Mouse (Mus musculus) megakaryocyte-erythroid progenitor cell, adult 5-6 weeks (primary cell): Measurements from ENCODE around the gene Actl11. TPM values are rescaled to one million over a fixed set of nuclear protein-coding genes. Genes with fewer than 3 reads are reported as not detected.

Source experiments
- ATAC-seq: replicated peaks from 2 replicates; pipeline ENCODE4 v1.8.0; 2016; ENCODE audit warnings: mild to moderate bottlenecking, inconsistent platforms; ENCODE audit not compliant: severe bottlenecking, poor library complexity, low FRiP score, low TSS enrichment
- total RNA-seq, 2 experiments: library from RNA; stranded (forward) in 1 of 2; stranded (reverse) in 1 of 2; fragments of 200-1000, 215-1000 nt in 1 of 2; fragments of >200 nt in 1 of 2; fragmentation: Nextera tagmentation in 1 of 2; gene quantifications; 2 replicates each; pipeline ENCODE4 v1.2.3; 2014 to 2017

Actl11 gene
- total RNA-seq, 2 experiments from 2014 or later, result not detected

DNA sequence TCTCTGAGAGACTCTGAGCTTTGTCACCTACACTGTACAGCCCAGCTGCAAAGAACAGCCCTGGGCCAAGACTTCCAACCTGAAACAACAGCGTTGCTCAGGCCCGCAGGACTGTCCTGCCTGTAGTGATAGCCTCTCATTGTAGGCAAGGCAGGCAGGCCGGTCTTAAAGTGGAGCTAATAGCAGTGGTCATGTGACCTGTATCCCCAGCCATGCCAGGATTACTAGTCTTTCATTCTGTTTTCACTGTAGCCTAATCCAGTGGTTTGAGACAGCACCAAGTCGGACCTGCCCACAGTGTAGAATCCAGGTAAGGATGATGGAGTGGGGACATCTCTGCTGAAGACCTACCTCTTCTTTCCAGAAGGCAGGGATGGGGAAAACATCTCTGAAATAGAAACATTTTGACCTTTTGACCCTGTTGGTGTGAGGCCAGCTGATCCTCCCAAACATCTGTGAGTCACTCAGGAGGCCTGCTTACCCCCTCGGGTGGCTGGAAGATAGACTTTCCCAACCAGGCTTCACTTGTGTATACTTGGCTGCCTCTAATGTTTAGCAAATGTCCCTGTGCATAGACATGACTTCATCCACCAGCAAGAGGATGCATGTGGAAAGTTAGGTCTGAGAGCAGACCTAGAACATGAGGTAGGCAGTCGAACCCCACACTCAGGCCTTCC is 27.5 kb downstream of the Actl11 start:
- no peak for ATAC-seq

DNA sequence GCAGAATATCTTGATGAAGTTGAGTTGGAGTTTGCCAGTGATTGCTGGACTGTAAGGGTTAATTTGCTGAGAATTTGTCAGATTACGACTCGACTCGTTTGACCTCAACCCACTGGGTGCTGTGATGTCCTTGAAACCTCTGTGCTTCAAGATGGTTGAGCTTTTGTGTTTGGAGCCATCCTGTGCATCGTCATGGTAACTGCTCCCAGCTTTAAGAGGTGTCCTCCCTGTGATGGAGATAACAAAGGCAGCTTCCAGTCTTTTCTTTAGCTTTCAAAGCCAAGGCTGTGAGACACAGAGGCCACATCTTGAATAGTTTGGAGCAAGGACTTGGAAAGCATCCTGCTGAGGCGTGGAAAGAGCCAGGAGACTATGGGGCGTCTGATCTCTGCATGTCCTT is 28.9 kb downstream of the Actl11 start:
- no peak for ATAC-seq

DNA sequence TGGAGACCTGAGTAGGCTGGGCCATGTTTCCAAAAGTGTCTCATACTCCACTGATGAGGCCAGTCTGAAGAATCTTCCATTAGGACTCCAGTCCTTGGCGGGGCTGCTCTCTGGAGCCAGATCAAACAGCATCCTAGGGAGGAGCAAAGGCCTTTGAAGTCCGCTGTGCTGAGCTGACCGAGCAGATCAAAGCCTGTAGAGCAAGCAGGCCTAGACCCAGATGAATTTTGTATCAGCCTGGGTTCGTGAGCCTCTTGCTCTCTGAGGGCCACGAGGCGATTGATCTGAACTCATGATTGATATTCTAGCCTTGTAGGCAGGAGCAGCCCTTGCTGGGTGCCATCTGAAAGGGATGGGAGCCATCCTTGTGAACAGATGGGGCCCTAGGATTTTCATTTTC is 31.6 kb downstream of the Actl11 start:
- ATAC-seq, result no peak

DNA sequence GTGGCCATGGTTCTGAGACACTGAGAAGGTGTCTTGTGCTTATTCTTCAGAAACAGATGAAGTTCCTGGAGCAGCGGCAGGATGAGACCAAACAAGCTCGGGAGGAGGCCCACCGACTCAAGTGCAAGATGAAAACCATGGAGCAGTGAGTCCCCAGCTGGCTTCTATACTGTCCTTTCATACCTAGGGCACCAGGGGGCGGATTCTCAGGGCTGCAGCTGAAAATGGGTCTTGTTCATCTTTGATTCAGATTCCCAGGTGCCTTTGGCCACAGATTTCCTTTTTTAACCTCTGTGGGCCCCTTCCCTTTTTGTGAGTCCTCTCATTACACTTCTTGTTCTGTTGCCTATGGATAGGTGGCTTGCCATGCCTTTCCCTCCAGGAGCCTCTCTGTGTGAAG is 32.7 kb downstream of the Actl11 start:
- no peak for ATAC-seq

DNA sequence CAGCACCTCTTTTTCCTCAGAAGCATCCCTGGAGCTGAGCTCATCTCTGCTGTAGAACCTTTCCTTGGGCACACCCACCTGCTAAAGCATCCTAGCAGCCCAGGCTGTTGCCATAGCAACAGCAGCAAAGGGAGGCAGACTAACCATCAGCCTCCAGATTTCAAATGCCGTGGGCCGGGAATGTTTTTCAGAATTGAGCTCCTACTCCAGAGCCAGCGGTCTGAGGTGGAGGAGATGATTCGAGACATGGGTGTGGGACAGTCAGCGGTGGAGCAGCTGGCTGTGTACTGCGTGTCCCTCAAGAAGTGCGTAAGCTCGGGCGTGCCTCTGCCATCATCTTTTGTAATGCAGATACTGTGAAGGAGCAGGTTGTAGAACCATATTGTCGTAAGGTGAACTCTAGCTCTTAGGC is 33.1 kb downstream of the Actl11 start:
- ATAC-seq, result no peak

DNA sequence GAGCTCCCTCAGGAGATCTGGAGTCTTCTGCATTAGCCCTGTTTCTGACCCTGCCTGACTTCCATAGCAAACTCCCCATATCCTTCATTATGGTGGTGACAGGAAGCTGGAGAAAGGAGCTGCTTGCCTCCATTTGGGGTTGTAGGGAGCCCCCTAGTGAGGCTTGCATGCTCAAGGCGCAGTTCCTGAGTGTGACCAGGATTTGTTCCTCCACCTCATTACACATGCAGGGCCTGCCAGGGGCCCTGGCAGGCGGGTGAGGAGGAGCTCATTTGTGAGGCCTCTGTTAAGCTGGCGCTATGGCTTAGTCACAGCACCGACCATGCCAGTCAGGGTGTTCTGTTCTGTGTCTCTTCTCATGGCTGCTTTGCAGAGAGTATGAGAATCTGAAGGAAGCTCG is 33.6 kb downstream of the Actl11 start:
- no peak for ATAC-seq

DNA sequence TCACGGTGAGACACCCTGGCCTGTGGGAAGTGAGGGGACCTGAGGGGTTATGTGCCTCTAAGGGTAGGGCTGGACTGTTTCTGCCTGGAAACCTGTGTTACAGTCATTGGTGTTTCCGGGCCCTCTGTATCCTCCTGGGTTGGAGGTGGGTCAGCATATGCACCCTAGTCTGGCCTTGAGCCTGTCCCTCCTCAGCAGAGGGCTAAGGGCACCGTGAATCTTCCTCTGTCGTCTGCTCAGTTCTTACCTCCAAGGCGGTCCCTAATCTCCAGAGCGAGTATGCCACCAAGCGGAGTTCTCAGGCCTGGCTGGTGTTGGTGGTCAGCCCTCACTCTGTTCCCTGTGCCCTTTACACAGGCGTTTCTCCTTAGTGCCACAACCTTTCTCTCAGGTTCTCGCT is 34.6 kb downstream of the Actl11 start:
- no peak for ATAC-seq

DNA sequence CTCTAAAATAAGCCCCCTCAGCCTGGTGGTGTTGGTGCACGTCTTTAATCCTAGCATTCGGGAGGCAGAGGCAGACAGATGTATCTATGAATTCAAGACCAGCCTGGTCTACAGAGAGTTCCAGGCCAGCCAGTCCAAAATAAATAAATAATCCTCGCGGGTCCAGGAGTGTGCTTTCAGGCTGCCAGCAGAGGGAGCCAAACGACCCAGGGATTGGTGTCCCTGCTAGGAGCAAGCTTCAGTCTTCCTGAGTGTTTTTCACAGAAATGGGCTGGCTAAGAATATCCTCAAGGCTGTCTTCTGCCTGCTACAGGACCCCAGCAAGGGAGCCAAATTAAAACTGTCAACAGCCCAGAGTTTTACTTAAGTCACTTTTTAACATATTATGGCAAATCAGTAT is 35.4 kb downstream of the Actl11 start:
- peak; percentile 48; the same call in 1 of the 2 replicates for ATAC-seq

DNA sequence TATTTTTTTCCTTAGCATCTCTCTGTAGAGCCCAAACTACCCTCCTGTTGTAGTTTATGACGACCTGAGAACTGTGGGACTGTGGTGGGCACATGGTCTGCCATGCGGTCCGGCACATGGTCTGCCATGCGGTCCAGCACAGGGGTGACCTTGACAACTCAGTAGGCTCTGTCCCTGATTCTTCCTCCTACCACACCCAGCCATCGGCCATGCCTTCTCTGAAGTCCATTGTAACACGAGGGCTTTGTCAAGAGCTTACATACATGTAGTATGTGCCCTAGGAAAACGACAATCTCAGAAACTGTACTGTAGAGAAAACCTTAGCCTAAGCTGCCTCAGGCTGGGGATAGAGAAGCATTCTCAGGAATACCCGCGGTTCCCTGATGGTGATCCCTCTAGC is 36.4 kb downstream of the Actl11 start:
- no peak for ATAC-seq

DNA sequence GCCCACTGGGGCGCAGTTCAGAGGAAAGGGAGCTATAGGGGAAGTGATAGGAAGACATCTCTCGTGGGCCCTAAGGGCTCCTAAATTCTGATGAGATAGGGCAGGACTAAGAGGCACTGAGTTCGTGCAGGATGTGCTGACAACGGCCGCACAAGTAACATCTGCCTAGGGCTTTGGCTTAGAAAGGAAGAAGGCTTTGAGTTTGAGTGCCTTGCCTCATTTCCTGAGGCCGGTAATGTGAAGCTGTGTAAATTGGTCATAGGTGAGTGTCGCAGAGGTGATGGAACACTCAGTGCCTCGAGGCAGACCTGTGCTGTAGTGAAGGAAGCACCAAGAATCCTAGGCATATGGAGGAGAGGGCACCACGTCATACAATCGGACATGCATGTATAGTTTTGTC is 38.4 kb downstream of the Actl11 start:
- no peak for ATAC-seq

DNA sequence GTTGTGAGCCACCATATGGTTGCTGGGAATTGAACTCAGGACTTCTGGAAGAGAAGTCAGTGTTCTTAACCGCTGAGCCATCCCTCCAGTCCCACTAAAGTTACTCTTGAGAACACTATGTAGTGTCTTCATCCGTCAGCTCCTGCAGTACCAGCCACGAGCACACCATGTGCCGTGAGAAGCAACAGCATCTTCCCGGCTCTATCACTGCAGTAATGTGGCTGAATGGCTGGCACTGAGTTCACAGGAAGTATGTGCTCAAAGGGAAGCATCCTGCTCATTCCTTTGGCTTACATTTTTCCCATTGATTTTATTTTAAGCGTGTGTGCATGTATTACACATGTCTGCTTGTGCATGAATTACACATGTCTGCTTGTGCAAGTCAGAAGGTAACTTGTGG is 39.2 kb downstream of the Actl11 start:
- ATAC-seq, result no peak

DNA sequence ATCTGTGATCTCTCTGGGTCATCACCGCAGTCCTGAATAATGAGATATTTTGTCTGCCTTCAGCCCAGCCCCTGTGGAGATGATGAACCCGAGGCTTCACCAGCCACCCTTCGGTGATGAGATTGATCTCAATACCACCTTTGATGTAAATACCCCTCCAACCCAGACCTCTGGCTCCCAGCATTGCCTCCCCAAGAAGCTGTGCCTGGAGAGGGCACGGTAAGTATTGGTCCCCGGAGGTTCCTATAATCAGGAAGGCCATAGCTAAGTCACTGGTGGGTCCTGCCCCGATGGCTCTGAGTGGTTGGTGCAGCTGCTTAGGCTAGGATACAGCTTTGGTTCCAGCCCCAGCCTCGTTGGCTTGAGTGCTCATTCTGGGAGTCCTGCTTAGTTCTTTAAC is 40.3 kb downstream of the Actl11 start:
- ATAC-seq, result no peak

DNA sequence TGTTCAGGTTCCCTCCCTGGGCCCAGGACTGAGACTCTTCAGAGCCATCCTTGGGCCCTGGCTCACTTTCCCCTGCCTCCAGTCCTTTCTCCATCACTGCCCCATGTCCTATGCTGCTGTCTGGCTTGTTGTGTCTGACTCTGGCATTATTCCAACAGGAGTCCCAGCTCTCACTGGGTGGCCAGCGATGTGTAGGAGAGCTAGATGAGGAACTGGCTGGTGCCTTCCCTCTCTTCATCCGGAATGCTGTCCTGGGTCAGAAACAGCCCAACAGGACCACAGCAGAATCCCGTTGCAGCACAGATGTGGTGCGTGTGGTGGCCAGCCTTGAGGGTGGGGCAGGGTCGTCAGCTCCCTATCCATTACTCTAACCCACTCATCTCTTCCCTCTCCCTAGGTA is 42.0 kb downstream of the Actl11 start:
- ATAC-seq, result no peak

DNA sequence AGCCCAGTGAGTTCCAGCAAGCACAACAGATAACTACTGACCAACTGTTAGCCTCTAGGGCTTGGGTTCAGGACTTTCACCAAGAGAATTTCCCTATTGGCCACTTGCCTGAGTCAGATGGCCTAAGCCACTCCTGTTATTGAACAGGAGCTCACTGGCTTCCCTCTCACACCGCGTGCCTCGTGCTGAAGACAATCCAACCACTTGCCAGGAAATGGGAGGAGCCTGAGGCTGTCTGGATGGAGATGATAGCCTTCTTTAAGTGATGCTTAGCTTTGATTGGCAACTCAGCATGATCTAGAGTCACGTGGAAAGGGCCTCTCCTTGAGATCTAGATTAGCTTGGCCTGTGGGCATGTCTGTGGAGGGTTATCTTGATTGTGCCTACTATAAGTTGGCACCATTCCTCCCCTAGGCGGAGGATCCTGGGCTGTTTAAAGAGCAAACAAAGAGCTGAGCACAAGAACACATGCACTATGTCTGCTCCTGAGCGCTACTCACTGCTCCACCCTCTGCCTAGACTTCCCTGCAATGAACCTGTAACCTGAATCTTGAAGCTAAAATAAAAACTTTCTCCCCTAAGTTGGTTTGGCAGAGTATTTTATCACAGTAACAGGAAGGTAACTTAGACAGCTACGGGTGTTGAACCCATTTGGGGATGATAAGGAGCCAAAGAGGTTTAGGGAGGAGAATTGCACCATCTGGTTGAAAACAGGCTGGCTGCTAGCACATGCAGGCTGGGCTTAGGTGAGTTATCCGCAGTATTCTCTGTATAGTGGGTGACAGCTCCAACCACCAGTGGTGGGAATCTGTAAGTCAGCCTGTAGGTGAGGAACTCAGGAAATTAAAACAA is 43.6 kb downstream of the Actl11 start:
- ATAC-seq, result peak; percentile 79

DNA sequence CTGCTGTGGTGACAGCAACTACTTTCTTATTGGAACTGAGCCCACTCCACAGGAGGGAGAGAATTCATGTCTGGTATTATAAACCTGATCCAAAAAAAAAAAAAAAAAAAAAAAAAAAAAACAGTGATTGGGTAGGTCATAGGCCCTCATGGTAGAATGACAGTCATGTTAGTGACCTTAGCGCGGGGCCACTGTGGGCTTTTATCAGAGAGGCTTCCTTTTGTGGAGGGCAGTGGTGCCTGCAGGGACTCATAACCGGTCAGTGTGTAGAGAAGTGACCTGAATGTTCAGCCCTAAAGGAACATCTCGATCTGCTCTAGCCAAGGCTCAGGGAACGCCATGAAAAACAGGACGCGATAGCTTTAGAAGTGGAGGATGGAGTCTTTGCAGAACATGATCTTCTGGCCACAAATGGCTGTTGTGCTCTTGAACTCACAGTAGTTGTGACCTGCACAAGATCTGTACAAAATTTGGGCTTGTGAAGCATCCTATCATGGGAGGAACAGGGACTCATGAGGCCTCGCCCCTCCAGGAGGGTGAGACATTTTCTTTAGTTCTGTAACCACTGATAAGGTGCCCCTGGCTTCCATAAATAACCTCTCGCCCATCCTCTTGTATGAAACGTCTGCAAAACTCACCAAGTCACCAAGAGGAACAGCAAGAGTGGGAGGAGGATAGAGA is 46.4 kb downstream of the Actl11 start:
- peak; percentile 49 for ATAC-seq

DNA sequence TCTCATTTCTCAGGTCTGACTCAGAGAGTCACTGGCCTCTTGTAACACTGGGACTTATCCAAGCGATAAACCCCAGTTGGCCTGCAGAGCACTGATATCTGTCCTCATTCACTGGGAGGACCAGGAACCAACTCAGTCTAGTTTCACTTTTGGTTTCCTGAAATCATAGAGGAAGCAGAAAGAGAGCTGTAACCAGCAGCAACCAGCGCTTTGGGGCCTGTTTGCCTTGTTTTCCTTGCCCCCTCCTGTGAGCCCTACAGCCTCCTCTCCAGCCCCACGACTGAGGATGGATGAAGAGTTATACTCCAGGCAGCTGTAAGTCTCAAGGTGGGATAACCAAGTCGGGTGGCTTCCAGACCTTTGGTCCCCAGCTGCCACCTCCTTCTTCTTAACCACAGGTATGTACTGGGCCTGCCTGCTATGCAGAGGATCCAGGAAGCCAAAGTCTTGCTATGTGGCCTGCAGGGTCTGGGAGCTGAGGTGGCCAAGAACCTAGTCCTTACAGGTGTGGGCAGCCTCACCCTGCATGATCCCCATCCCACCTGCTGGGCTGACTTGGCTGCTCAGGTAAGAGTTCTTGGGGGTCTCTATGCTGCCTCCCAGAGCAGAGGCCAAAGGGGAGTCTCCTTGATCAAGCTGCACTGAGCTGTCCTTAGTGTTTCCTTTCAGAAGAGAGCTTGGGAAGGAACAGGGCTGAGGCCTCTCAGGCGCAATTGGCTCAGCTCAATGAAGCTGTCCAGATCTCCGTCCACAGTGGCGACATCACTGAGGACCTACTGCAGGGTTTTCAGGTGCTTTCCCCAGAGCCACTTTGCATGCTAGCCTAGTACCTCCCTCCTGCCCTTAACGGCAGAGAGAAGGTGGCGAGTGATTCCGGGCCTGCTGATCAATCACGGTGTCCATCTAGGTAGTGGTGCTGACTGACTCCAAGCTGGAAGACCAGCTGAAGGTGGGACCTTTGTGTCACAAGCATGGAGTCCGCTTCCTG is 47.4 kb downstream of the Actl11 start, which contains the start of gene Uba7:
Gene Uba7, plus strand, starts transcription at position 107 of the 988 bp plus-strand sequence.
- peak; percentile 62 for ATAC-seq

DNA sequence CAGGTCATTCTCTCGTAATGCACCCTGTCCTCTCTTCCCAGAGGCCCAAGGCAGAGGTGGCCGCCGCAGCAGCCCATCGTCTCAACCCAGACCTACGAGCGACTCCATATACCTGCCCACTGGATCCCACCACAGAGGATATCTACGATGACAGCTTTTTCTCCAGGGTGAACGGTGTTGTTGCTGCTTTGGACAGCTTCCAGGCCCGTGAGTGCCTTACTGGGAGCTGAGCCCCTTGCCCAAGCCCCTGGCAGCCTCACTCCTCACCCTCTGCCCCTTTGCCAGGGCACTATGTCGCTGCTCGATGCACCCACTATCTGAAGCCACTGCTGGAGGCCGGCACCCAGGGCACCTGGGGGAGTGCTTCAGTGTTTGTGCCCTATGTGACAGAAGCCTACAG is 50.5 kb downstream of the Actl11 start:
- ATAC-seq, result no peak
